Mouse (Mus musculus): ENCODE results near the gene Mmp9.

The Mmp9 gene

DNA sequence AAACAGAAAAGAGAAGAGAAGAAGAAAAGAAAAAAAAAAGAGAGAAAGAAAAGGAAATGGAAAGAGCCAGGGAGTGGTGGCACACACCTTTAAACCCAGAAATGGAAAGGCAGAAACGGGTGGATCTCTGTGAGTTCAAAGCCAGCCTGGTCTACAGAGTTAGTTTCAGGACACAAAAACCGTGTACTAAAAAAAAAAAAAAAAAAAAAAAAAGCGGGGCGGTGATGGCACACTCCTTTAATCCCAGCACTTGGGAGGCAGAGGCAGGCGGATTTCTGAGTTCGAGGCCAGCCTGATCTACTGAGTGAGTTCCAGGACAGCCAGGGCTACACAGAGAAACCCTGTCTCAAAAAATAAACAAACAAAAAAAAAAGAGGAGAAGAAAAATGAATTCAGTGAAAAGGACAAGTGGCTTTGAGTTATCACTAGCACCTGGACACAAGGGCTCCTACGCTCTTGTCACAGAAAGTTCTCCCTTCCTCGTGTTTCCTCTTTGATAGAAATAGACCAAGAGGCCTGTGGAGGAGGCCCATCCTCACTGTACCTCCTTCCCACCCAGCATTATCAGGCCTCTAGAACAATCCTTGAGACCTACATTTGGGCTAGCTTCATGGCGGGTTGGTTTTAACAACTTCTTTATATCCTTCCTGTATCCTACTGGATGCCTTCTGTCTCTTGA lies 27.7 kb upstream of the Mmp9 start:
- no peak for DNase-seq

DNA sequence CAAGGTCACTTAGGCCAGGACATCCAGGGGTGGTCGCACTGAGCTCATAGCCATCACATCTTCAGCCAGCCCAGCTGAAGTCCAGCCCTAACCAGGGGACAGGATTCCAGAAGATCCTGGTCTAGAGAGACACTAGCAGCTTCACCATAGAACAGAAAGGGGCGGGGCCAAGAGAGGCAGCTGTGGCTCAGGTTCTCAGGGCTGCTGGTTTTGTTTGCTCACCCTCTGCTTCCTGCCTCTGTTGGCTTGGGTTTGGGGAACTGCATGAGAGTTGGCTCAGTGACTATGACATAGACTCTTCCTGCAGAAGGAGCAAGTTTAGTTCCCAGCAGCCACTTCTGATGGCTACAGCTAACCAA lies 27.2 kb upstream of the Mmp9 start:
- peak; percentile 73 to 74 for DNase-seq

DNA sequence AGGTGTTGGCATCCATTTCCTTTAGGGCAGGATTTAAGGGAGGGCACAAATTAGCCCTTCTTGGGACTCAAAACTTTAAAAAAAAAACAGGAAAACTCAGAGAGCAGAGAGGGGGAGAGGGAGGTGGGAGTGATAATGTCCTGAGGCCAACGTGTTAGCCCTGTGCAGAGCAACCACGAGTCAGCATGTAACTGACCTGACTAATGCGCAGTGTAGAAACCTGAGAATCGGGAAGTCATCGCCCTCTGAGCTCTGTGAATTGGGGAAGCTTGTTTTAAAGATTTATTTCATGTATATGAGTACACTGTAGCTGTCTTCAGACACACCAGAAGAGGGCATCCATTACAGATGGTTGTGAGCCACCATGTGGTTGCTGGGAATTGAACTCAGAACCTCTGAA lies 23.8 kb upstream of the Mmp9 start:
- DNase-seq = no peak

DNA sequence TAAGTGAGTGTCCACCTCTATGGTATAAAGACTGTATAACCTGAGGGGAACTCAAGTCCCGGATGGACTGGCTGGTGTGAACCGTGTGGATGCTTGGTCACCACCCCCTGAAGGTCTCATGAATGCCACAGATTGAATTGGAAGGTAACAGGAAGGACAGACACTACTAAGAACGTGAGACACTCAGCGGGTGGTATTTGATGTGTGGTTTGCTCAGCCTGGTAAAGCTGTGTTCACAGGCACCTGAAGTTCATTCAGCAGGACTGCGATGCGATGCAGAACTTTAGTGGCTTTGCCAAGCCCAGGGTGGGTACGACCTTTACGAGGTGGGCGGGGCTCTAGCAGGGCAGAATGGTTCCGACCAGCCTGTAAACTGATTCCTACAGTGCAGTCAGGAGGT lies 23.2 kb upstream of the Mmp9 start:
- DNase-seq = no peak

DNA sequence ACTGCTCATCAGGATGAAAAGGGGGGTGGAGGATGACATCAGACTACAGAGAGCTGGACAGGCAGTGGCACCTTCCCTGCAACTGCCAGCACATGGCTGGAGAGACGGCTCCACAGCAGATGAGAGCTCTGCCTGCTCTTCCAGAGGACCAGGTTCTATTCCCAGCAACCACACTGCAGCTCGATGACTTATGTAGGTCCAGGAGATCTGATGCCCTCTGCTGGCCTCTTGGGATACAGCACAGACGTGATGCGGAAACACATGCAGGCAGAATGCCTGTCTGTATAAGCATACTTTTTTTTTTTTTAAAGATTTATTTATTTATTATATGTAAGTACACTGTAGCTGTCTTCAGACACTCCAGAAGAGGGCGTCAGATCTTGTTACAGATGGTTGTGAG lies 22.3 kb upstream of the Mmp9 start:
- no peak for DNase-seq

DNA sequence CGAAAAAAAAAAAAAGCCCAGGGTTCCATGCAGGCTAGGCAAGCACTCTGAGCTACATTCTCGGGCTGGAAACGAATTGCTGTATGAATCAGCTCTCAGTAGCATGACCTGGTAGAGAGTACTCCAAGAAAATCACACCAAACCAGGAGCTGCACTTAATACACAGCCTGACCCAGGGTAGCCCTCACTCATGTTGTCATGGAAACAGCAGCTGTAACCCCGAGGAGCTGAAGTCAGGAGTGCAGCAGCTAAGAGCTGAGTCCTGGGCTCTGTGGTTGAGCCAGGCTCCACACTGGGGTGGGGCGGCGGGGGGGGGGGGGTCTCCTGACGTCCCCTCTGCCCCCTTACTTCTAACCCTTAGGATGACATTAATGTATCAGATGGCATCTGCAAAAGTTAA lies 18.6 kb upstream of the Mmp9 start:
- DNase-seq = no peak

DNA sequence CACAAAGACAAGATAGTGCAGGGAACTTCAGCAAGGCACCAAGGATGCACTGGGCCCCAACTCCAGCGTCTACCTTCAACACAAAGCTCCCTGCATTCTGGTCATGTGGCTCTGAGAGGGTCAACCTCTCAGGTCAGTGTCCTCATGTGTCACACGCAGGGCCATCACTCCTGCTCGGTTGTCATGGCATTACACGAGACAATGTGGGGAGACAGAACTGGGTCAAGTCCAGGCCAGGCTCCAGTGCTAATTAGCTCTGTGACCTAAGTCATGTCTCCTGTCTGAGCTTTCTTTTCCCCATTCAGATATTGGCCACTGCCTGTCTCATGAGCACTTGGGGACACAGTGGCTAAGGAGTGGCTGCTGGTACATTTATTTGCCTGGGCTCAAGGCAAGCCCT lies 17.3 kb upstream of the Mmp9 start:
- DNase-seq = no peak

DNA sequence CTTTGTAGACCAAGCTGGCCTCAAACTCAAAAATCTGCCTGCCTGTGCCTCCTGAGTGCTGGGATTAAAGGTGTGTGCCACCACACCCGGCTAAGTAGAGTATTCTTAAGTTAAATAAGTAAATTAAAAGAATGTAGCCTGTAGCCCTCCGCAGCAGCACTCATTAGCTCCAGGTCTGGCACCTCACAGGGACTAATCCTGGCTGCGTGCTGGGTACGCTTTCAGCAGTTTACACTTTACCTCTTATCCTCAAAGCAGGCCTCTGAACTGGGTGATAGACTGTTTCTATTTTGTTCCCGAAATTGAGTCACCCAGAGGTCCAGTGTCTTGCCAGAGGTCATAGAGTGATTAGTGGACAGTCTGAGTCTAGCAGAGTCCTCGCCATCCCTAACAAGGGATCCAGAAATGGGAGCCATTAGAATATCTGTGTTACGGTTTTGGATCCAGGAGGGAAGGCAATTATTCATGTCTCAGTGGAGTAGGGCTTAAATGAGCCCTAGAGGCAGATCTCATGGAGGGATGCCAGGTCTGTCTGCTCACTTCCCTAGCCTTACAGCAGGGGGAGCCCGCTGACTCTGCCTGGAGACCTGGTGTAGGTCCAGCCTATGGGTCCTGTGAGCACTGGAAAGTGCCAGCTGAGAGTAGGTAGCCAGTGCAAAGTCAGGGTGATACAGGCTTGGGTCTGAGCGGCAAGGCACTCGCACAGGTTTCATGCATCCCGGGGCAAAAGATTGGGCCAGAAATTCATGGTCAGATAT lies 16.3 kb upstream of the Mmp9 start:
- peak; percentile 86 to 92 for DNase-seq

DNA sequence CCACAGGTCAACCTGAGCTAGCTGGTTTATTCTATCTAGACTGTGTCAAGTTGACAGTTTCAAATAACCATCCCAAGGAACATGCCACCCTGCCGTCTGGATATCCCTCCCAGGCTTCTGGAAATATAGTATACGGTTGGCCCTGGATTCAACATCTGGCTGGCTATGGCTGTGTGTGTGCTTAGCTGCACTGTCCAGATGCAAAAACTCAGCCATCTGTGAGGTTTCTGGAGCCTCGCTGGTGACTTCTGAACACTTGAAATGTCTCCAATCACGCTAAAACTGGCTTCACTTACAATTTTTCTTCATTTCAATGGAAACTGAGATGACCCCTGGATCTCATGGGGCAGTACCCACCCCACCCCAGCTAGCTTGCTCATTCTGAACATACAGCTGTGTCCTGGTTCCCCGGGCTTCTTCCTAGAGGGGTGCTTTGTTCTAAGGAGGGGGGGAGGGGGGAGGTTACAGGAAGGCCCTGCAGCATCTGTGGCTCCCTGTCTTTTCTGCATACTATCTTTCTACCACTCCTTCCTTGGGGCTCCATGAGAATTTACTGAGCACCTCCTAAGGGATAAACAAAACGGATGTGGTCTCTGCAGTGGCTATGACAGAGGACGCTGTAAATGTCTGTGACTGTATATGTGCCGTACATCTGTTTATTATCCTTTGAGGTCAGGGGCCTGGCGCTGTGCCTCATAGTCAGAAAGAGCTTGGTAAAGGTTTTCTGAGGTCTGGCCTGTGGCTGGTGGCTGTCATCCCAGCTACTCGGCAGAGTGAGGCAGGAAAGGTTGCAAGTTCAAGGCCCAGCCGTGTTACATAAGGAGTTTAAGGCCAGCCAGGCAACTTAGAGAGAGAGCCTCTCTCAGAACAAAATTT lies 9.6 kb upstream of the Mmp9 start:
- DNase-seq = peak in 1 of 2 experiments; percentile 59

DNA sequence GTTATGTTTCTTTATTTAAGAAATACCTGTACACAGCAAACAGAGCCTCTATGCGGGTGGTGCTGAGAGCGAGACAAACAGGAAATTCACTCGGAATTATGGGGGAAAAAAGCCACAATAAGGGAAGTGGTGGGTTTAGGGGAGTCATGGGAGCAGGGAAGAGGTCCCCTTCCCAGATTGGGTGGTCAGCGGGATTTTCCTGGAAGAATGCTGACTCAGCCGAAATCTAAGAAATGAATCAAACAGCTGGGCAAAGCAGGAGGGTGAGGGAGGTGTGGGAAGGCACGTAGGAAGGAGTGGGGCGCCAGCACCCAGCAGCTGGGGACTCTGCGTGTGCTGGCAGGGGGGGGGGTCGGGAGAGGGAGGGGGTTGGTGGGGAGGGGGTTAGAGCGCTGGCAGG lies 7.0 kb upstream of the Mmp9 start:
- no peak for DNase-seq

DNA sequence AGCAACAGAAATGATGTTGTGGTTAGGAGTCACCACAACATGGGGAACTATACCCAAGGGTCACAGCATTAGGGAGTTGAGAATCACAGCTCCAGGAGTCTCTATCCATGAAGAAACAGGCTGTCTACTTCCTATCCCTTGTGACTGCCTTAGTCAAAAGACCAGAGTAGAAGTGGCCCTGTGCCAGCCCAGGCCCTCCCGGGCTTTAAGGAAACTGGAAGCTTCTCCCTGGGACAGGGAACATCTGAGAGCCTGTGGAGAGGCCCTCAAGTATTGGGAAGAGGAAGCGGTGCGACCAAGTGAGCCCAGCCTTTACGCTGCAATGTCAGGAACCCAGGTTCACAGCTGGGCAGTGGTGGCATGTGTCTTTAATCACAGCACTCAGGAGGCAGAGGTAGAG lies 4.6 kb upstream of the Mmp9 start:
- peak in 1 of 2 experiments; percentile 34 for DNase-seq

DNA sequence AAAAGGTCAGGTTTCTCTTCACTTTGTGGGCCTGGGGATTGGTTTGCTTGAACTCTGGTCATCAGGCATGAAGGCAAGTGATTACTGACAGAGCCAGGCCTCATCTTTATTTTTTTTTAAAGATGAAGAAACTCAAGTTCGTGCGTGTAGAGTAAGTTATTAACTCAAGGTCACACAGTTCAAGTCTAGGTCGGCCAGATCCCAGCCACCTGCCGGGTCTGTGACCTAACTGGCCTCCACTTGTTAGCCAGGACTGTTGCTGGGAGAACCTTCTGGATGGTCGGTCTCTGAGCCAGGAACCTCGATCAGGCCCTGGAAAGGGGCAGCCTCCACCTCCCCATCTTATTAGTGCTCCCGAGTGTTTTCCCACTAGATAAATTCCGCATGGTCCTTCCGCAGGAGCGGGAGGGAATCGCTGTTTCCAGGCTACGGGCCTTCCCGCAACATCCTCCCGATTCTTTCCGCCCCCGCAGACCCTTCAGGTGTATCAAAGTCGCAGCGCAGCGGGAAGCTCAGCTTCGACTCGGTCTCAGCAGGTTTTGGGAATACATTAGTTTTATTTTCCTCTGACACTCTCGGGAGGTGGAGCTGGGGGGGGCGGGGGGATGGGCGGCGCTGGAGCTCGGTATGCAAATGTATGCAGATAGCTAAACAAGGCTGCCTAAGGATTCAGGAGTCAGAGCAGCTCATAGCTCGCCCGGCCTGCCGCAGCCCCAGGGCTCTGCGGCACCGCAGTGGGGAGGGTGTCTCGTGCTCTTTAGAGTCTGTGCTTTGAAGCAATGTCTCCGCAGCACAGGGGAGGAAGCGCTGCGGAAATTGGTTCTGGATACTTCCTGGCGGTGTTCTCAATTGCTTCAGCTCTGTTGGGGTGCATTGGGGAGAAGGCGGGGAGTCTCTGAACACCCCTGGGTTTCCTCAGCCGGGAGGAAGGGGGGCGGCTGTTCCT lies 2.2 kb upstream of the Mmp9 start:
- peak; percentile 34 to 56 for DNase-seq

DNA sequence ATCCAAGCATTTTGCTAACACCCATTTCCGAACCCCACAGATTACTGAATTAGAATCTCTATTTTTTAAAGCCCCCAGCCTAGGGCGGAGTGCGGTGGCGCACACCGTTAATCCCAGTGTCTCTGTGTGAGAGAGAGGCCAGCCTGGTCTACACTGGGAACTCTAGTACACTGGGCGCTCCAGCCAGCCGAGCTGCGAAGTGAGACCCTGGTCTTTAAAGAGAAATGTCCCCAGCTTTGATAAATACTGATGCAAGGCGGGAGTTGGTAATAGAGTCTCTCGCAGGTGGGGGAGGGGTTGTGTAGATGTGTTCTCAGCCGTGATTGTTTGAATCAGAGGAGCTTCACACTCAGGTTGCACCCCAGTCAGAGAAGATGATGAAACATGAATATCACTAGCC lies 1.5 kb upstream of the Mmp9 start:
- DNase-seq = no peak

DNA sequence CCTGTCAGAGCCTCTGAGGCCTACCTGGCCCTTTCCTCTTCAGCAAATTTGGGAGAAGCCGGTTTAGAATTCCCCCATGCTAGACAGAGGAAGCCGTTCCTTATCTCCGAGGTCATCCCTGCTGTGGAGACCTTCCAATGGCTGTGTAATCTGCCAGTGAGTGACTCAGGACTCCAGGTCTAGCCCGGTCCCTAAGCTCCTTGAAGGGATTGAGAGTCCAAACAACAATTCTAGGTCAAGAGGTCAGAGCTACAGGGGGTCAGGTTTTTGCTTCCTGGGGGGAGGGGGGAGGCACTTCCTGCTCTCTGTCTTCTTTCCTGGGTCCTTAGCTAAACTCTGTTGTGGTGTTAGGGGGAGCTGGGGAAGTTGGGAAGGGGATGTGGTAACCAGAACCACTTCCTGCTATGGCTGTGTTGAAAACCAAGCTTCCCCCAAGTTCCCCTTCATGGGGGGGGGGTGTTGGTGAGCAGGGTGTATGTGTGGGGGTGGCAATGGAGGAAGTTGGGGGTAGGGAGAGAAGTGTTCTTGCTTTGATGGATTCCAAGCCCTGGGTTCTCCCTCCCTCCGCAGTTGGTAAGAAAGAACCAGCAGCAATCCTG lies 2.2 kb downstream of the Mmp9 start:
- DNase-seq = peak; percentile 39 to 42

DNA sequence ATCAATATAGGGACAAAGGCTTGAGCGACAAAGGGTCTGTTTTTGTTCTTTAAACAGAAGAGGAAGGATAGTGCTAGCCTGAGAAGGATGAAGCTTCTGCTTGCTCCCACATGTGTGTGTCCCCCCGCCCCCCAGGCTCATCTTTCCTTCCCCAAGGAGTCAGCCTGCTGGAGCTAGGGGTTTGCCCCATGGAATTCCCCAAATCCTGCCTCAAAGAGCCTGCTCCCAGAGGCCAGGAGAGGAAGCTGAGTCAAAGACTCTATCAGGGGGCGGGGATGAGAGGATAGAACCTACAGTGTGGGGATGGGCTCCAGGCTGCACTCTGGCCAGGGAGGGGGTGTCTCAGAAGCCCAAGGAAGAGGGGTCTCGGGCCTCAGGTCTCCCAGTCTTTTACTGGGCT lies 6.9 kb downstream of the Mmp9 start:
- no peak for DNase-seq

DNA sequence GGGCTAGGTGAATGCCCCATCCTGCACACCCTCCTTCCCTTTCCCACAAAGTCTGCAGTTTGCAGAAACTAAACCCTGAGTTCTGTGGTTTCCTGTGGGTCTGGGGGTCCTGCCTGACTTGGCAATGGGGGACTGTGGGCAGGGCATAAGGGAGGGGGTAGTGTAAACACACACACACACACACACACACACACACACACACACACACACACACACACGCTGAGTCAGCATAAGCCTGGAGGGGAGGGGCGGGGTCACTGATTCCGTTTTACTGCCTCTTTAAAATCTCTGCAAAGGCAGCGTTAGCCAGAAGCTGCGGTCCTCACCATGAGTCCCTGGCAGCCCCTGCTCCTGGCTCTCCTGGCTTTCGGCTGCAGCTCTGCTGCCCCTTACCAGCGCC lies 7.3 kb downstream of the Mmp9 start:
- DNase-seq = no peak

DNA sequence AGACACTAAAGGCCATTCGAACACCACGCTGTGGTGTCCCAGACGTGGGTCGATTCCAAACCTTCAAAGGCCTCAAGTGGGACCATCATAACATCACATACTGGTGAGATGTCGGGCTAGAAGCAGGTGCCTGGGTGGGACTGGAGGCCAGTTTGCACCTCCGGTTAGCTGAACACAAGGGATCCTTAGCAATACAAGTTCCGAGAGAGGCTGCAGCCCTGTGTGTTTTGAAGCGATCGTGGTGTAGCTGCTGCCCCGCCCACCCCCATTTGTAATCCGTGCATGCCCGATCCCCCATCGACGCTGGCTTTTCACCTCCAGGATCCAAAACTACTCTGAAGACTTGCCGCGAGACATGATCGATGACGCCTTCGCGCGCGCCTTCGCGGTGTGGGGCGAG lies 8.4 kb downstream of the Mmp9 start:
- no peak for DNase-seq

DNA sequence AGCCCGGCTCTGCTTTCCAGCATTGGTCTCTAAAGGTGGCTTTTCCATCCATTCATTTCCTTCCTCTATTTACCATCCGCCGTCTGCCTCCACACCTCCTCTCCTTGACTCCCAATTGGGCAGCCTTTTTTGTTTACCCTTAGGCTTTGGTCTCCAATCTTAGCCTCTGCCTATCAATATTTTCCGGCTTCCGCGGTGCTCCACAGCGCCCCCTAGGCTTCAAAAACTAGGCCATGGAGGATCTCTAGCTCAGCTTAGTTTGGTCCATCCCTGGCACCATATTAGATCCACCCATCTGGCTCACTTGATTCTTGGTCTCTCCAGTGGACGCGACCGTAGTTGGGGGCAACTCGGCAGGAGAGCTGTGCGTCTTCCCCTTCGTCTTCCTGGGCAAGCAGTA lies 9.9 kb downstream of the Mmp9 start:
- DNase-seq = no peak

DNA sequence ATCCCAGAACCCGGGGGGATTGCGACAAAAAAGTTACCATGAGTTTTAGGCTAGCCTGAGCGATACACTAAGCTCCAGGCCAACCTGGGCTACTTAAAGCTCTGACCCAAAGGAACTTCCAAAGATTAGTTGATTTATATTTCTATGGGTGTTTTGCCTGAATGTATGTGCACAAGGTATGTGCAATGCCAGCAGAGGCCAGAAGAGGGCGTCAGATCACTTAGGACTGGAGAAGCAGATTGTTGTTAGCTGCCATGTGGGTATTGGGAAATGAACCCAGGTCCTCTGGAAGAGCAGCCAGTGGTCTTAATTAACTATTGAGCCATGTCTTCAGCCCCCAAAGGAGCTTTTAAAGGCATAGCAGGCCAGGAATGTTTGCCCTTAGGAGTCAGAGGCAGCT lies 11.2 kb downstream of the Mmp9 start:
- DNase-seq = no peak

DNA sequence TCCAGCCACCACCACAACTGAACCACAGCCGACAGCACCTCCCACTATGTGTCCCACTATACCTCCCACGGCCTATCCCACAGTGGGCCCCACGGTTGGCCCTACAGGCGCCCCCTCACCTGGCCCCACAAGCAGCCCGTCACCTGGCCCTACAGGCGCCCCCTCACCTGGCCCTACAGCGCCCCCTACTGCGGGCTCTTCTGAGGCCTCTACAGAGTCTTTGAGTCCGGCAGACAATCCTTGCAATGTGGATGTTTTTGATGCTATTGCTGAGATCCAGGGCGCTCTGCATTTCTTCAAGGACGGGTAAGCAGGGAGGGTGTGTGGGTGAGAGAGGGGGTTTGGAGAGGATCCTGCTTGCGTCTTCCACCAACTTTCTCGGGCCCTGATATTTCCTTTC lies 11.9 kb downstream of the Mmp9 start:
- no peak for DNase-seq

DNA sequence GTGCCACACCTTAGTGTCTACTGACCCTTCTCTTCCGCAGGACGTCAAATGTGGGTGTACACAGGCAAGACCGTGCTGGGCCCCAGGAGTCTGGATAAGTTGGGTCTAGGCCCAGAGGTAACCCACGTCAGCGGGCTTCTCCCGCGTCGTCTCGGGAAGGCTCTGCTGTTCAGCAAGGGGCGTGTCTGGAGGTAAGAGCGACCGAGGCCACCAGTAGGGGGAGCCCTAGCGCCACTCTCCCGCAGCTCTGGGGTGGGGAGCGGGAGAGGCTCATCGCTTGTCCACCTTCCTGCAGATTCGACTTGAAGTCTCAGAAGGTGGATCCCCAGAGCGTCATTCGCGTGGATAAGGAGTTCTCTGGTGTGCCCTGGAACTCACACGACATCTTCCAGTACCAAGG lies 12.6 kb downstream of the Mmp9 start:
- DNase-seq = peak; percentile 78 to 86

DNA sequence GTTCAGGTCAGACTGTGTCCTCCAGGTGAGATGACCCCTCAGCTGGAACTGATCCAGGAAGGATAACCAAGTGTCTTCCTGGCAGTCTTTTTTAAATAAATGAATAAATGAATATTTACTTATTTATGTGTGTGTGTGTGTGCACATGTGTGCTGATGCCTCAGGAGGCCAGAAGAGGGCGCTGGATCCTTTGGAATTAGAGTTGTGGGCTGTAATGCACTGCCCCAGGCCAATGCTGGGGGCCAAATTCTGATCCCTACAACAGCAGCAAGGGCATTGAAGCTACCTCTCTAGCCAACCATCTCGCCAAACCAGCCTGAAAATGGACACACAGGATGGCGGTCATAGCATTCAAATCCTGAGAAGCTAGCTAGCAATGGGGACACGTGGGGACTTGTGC lies 15.1 kb downstream of the Mmp9 start:
- DNase-seq = no peak
